Mouse (Mus musculus): ENCODE data around the gene Ngfr.

DNA sequence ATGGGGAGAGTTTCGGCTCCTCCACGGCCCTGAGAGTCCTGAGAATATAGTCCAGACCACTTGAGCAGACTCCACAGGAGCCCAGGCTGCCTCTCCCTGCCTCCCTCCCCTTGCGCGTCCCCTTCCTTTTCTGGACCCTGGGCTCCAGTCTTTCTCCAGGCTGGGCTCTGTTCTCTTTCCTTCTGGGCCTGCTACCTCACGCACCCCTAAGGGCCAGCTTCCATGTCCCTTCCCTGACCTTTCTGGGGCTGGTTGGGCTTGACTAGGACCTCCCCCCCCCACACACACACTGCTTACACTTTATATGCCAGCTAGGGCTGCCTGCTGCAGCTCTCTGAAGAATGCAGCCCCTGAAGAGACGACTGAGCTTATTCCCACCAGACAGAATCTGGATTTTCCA, 20.2 kb downstream of the Ngfr start:
- TF ChIP-seq EP300 (IDR thresholded peaks at IDR 0.05; ENCODE audit: insufficient read depth, low read depth, low read length) (no peak), CTCF (IDR thresholded peaks at IDR 0.05; ENCODE audit: low read depth, low read length) (no peak)

Data from ES-Bruce4 (cell line).